Mouse (Mus musculus): ENCODE data around the gene Olfr711. TPM values are rescaled to one million over a fixed set of nuclear protein-coding genes. Genes with fewer than 3 reads are reported as not detected.
"Not testable (repeated sequence)": the region's sequence is repeated elsewhere in the genome, so short reads cannot be mapped to it uniquely, and the experiment has no call there.

Gene Olfr711
- total RNA-seq (2021) = not detected
- long read RNA-seq, experiment 1 = 0 reads
- long read RNA-seq, experiment 2 = 0 reads

DNA sequence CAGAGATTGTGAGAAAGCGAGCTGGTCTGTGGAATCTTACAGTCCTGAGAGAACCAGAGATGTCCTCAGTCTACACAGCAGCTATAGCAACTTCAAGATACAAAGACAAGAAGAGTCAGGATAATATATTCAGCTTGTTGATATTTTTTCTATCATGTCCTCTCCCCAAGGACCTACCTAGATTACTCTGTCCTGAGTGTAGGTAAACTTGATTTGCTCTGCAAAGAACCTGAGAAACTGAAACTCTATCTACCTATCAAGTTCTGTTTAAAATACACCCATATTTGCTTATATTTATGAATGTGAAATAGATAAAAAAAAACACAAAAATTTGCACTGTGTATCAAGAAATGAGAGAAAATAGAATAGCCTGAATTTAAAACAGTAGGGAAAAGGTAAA, at the start of gene Olfr711:
TSS of gene Olfr711 (minus strand) at position 101 of the 400 bp plus-strand sequence.
- no peak within 1 kb of the TSS for H3K4me3 ChIP-seq
- intact Hi-C loops (cut with DNase I) = no loop called here
- TF ChIP-seq CTCF (IDR thresholded peaks at IDR 0.05) = no peak
- no peak within 1 kb of the TSS for H3K27ac ChIP-seq
- DNase-seq (ENCODE audit: extremely low spot score in 1 of 2, low spot score in 2 of 2) = no peak

GRCm38 (mm10) chr7:107005972-107006371, 30.7 kb upstream of the Olfr711 start, which contains the start of gene Olfr2:
TSS of gene Olfr2 (minus strand) at chr7:107006072.
- no peak for DNase-seq (ENCODE audit: extremely low spot score in 1 of 2, low spot score in 2 of 2)
- intact Hi-C loops (cut with DNase I) = no loop called here
- H3K4me3 ChIP-seq = no peak within 1 kb of the TSS
- TF ChIP-seq CTCF (IDR thresholded peaks at IDR 0.05) = no peak
- H3K27ac ChIP-seq = no peak within 1 kb of the TSS

- DNase-seq (ENCODE audit: extremely low spot score in 1 of 2, low spot score in 2 of 2) = no peak
- intact Hi-C loops (cut with DNase I) = no loop called here
- no peak for TF ChIP-seq CTCF (IDR thresholded peaks at IDR 0.05)
- no peak overlapping the region for H3K27ac ChIP-seq
- no peak overlapping the region for H3K4me3 ChIP-seq
Measured at GRCm38 (mm10) chr7:107004169-107004568, 28.9 kb upstream of the Olfr711 start.

GRCm38 (mm10) chr7:107000798-107001197, 25.5 kb upstream of the Olfr711 start:
- DNase-seq (ENCODE audit: extremely low spot score in 1 of 2, low spot score in 2 of 2) = no peak
- intact Hi-C loops (cut with DNase I) = no loop called here
- Histone ChIP-seq H3K4me3 (no peak overlapping the region), H3K27ac (no peak overlapping the region)
- TF ChIP-seq CTCF (IDR thresholded peaks at IDR 0.05) = no peak

GRCm38 (mm10) chr7:106985236-106985635, 10.0 kb upstream of the Olfr711 start:
- TF ChIP-seq CTCF (IDR thresholded peaks at IDR 0.05) = no peak
- H3K4me3 ChIP-seq = no peak overlapping the region
- no peak overlapping the region for H3K27ac ChIP-seq
- intact Hi-C loops (cut with DNase I) = no loop called here
- DNase-seq (ENCODE audit: extremely low spot score in 1 of 2, low spot score in 2 of 2) = no peak

DNA sequence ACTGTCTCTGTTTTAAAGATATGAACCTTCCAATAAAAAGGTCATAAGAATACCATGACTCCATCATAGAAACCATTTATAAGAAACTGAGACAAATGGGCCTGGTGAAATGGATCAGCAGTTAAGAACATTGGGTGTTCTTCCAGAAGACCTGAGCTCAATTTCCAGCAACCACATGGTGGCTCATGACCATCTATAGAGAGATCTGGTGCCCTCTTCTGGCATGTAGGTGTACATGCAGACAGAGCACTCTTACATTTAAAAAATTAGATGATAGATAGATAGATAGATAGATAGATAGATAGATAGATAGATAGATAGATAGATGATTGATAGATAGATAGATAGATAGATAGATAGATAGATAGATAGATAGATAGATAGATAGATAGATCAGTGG, 7.8 kb downstream of the Olfr711 start:
- peak; percentile 6; the same call in 1 of the 2 replicates for TF ChIP-seq CTCF (IDR thresholded peaks at IDR 0.05)
- DNase-seq (ENCODE audit: extremely low spot score in 1 of 2, low spot score in 2 of 2); H3K27ac ChIP-seq; intact Hi-C loops (cut with DNase I); H3K4me3 ChIP-seq: not testable (repeated sequence)

DNA sequence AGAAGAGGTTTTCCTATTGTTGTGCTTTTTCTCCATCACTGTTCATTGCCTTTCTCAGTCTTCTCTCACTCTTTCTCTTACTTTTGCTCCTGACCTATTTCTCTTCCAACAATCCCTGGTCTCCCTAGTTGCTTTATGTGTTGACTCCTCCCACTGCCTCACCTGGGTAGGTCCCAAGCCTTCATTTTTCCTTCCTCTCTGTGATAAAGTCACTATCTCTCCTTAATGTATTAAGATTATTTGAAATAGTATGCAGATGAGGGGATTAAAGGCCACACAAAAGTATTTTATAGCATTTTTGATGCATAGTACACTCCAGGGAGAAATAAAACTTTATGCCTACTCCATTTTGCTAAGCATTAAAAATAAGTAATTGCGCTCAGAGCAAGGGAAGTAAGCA, 11.4 kb downstream of the Olfr711 start, which contains the start of gene Olfr6:
TSS of gene Olfr6 (minus strand) at position 101 of the 400 bp plus-strand sequence.
- H3K27ac ChIP-seq = no peak within 1 kb of the TSS
- DNase-seq (ENCODE audit: extremely low spot score in 1 of 2, low spot score in 2 of 2) = no peak
- TF ChIP-seq CTCF (IDR thresholded peaks at IDR 0.05) = no peak
- intact Hi-C loops (cut with DNase I) = no loop called here
- H3K4me3 ChIP-seq = no peak within 1 kb of the TSS

- DNase-seq (ENCODE audit: extremely low spot score in 1 of 2, low spot score in 2 of 2) = no peak
- intact Hi-C loops (cut with DNase I) = no loop called here
- no peak for TF ChIP-seq CTCF (IDR thresholded peaks at IDR 0.05)
- H3K27ac ChIP-seq = no peak within 1 kb of the TSS
- H3K4me3 ChIP-seq = no peak within 1 kb of the TSS
Measured at GRCm38 (mm10) chr7:106948212-106948611, 27.0 kb downstream of the Olfr711 start, which contains the start of gene Olfr710. TSS of gene Olfr710 (minus strand) at chr7:106948312.

DNA sequence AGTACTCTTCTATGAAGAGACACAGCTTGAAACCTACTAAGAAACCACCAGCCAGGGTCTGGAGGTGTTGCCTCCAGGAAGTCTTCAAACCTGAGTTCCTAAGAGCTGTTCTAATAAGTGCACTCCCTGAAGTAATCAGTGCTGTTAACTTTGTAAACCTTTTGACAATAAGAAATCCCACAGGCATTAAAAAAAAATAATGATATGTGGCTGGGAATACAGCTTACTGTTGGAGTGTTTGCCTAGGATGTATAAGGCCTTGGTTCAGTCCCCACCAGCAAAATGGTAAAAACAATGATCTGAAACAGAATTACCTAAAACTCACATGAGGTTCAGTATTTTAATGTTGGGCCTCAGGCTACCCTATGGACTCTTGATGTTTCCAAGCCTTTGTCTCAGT, 43.1 kb downstream of the Olfr711 start, which contains the start of gene Olfr709-ps1:
TSS of gene Olfr709-ps1 (minus strand) at position 101 of the 400 bp plus-strand sequence.
- DNase-seq (ENCODE audit: extremely low spot score in 1 of 2, low spot score in 2 of 2) = no peak
- Histone ChIP-seq H3K27ac (no peak within 1 kb of the TSS), H3K4me3 (no peak within 1 kb of the TSS)
- intact Hi-C loops (cut with DNase I) = no loop called here
- TF ChIP-seq CTCF (IDR thresholded peaks at IDR 0.05) = no peak

DNA sequence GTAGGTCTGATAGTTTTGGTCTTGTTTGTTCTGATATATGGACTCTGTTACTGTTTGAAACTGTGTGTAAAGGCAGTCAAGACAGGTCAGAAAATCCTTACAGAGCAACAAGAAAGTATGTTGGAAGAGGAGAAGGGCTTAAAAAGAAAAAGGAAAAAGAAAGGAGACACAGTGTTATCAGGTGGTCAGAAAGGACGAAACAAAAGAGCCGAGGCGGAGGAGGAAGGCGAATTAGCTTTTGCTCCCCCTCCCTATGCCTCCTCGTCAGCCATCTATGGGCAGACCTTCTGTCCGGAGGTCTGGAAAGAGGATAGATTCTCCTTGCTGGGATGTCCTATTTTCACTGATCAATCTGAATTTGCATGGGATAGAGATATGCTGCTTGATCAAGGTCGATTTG, 54.3 kb downstream of the Olfr711 start:
- DNase-seq (ENCODE audit: extremely low spot score in 1 of 2, low spot score in 2 of 2); intact Hi-C loops (cut with DNase I); H3K27ac ChIP-seq; H3K4me3 ChIP-seq: not testable (repeated sequence)

Other genes starting within 250 kb of the Olfr711 start
- gene Olfr697, start 233.0 kb downstream of the Olfr711 start, total RNA-seq (2021) = not detected
- not detected for gene Olfr698, start 220.1 kb downstream of the Olfr711 start, total RNA-seq (2021)
- gene Olfr699, start 182.3 kb downstream of the Olfr711 start, total RNA-seq (2021) = not detected
- not detected for gene Olfr700, start 166.6 kb downstream of the Olfr711 start, total RNA-seq (2021)
- gene Olfr701, start 161.3 kb downstream of the Olfr711 start, total RNA-seq (2021) = not detected
- not detected for gene Olfr702, start 141.6 kb downstream of the Olfr711 start, total RNA-seq (2021)
- not detected for gene Olfr703, start 132.1 kb downstream of the Olfr711 start, total RNA-seq (2021)
- gene Olfr704, start 112.3 kb downstream of the Olfr711 start, total RNA-seq (2021) = not detected
- gene Olfr705, start 98.6 kb downstream of the Olfr711 start, total RNA-seq (2021) = not detected
- not detected for gene Olfr706, start 87.3 kb downstream of the Olfr711 start, total RNA-seq (2021)
- gene Olfr707, start 74.2 kb downstream of the Olfr711 start, total RNA-seq (2021) = not detected
- not detected for gene Olfr1532-ps1, start 67.5 kb downstream of the Olfr711 start, total RNA-seq (2021)
- not detected for gene Olfr709-ps1, start 43.2 kb downstream of the Olfr711 start, total RNA-seq (2021)
- gene Olfr710, start 27.1 kb downstream of the Olfr711 start, total RNA-seq (2021) = not detected
- not detected for gene Olfr6, start 11.5 kb downstream of the Olfr711 start, total RNA-seq (2021)
- not detected for gene Olfr2, start 30.6 kb upstream of the Olfr711 start, total RNA-seq (2021)
- gene Olfr713, start 55.7 kb upstream of the Olfr711 start, total RNA-seq (2021) = not detected
- gene Olfr714, start 95.5 kb upstream of the Olfr711 start, total RNA-seq (2021) = not detected
- gene Olfr17, start 117.8 kb upstream of the Olfr711 start, total RNA-seq (2021) = not detected
- gene Olfr715b, start 134.9 kb upstream of the Olfr711 start, total RNA-seq (2021) = not detected
- gene Olfr715, start 155.6 kb upstream of the Olfr711 start, total RNA-seq (2021) = not detected
- not detected for gene Olfr716, start 162.9 kb upstream of the Olfr711 start, total RNA-seq (2021)
- gene Nlrp14, start 191.5 kb upstream of the Olfr711 start, total RNA-seq (2021) = not detected
- not detected for gene Rbmxl2, start 234.0 kb upstream of the Olfr711 start, total RNA-seq (2021)